Mouse (Mus musculus) bone marrow macrophage, adult 2 months (primary cell): Measurements from ENCODE around the gene P4hb. TPM values are rescaled to one million over a fixed set of nuclear protein-coding genes. Genes with fewer than 3 reads are reported as not detected.
"Not testable (repeated sequence)": the region's sequence is repeated elsewhere in the genome, so short reads cannot be mapped to it uniquely, and the experiment has no call there.

ENCODE experiments used
- H3K27ac ChIP-seq: 2 replicates; pipeline ENCODE4 v1.5.1; 2012; ENCODE audit warnings: low read depth, low read length; ENCODE audit not compliant: insufficient read depth
- H3K4me1 ChIP-seq: 2 replicates; pipeline ENCODE4 v1.6.1; 2012; ENCODE audit warnings: low read length; ENCODE audit not compliant: control insufficient read depth, insufficient read depth
- H3K4me3 ChIP-seq: 2 replicates; pipeline ENCODE4 v1.5.1; 2012; ENCODE audit warnings: mild to moderate bottlenecking, low read length, moderate library complexity; ENCODE audit not compliant: insufficient read depth
- CTCF ChIP-seq: IDR thresholded peaks from 2 replicates; pipeline ENCODE4 v1.5.1; 2012; ENCODE audit warnings: low read depth, mild to moderate bottlenecking, low read length, moderate library complexity
- POLR2A ChIP-seq: IDR thresholded peaks from 2 replicates; pipeline ENCODE4 v1.6.1; 2012; ENCODE audit warnings: mild to moderate bottlenecking, low read depth, low read length, borderline replicate concordance
- polyA plus RNA-seq: library from polyadenylated mRNA; stranded (reverse); fragments of >200 nt; gene quantifications from 2 replicates; pipeline ENCODE4 v1.2.4, GENCODE M21; 2012; ENCODE audit not compliant: missing spikeins, insufficient read depth, insufficient read length

Gene P4hb
- polyA plus RNA-seq, 1 experiment, result 334 TPM

- peak overlapping the region; percentile 69 for H3K4me3 ChIP-seq
- peak overlapping the region; percentile 78 for H3K27ac ChIP-seq
- TF ChIP-seq CTCF (no peak), POLR2A (no peak)
- peaks cover 23% of the 10 kb centered on the region for H3K4me1 ChIP-seq
Observed at GRCm38 (mm10) chr11:120598990-120599549, 26.0 kb upstream of the P4hb start.

DNA sequence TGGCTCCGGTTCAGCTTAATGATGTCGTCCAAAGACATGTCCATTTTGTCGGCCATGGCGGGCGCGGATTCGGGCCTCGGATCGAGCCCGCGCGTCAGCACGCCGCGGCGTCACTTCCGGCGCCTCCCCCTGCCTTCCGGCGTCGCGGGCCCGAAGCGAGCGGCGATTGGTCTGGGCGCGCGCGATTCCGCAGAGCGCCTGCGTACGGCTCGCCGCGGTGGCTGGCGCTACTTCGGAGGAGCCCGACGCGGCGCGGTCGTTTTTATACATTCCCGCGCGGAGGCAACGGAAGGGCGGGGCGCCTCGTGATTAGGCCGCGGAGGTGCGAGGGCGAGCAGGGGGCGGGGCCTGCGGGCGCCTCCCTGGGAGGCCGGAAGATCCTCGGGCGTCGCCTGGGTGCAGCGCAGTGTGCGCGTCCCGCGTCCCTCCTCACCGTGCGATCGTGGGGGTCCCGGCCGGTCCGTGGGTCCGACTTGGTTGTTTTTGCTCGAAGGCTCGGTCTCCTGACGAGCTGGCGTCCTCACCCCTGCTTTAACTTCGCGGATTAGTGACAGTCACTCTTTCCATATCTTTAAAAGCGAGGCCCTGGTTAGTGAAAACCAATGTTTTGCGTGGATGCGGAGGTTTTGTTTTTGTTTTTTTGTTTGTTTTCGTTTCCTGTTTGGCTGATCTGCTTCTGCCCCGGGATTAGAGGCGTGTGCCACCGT is 25.4 kb upstream of the P4hb start, which contains the start of the genes Alyref and Anapc11:
Gene Alyref (minus strand): TSS at position 83 of the 707 bp plus-strand sequence.
Gene Anapc11 (plus strand): TSS at position 139 of the 707 bp plus-strand sequence.
- Histone ChIP-seq H3K27ac (peak within 1 kb of the TSS; percentile 78), H3K4me3 (peak within 1 kb of the TSS; percentile 98), H3K4me1 (peaks cover 23% of the 10 kb centered on the region)
- TF ChIP-seq POLR2A, result peak; percentile 44; the same call in 1 of the 2 replicates
- TF ChIP-seq CTCF, result no peak

DNA sequence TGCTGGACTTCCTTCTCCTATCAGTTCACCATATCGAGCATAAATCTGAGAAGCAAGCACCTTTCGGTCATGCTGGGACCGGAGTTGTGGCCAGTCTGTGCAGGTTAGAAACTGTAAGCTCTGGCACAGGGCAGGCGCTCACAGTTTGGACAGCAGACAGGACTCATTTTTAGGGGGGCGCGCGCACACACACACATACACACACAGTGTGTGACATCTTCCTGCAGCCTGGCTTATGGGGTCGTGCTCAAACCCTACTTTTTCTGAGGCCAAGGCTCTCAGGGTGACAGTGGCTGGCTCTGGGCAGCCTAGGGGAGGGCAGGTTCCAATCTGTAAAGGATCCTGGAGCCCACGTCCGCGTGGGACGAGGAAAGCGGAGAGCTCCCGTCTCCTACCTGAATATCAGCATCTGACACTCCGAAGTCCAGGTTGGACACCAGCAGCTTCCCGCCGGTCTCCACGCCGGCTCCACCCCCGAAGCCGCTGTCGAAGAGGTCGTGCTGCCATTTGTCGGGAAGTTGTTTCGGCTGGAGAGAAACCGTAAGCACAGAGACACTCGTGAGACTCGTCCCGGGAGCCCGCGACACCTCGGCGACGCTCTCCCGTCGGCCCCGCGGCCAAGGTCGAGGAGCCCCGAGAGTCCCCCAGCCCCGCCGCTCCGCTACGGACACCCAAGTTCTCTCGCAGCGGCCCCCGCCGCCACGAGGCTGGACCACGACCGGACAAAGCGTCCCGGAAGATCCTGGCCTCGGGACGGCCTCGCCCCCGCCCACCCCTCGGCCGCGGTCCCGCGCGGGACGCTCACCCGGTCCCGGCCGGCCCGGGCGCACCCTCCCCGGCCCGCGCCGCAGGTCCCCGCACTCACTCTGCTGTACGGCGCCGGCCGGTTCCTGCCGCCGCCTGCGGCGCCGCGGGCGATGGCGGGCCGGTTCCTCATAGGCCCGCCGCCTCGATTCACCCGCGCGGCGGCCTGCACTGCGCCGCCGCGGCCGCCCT is 24.5 kb upstream of the P4hb start:
- Histone ChIP-seq H3K4me1 (peaks cover 23% of the 10 kb centered on the region), H3K4me3 (peak overlapping the region; percentile 98), H3K27ac (peak overlapping the region; percentile 54)
- TF ChIP-seq POLR2A (no peak), CTCF (no peak)

GRCm38 (mm10) chr11:120588531-120588930 is 15.5 kb upstream of the P4hb start:
- no peak overlapping the region for H3K27ac ChIP-seq
- no peak for TF ChIP-seq CTCF
- no peak for TF ChIP-seq POLR2A
- H3K4me3 ChIP-seq, result no peak overlapping the region
- no peaks in the 10 kb centered on the region for H3K4me1 ChIP-seq

GRCm38 (mm10) chr11:120583937-120584336 is 10.9 kb upstream of the P4hb start:
- Histone ChIP-seq H3K27ac (no peak overlapping the region), H3K4me3 (no peak overlapping the region), H3K4me1 (peaks cover 10% of the 10 kb centered on the region)
- TF ChIP-seq POLR2A, result no peak
- TF ChIP-seq CTCF, result no peak

- H3K4me3 ChIP-seq, result not testable (repeated sequence)
- peak overlapping the region; percentile 88; the same call in 1 of the 2 replicates for H3K27ac ChIP-seq
- peaks cover 12% of the 10 kb centered on the region for H3K4me1 ChIP-seq
Observed at GRCm38 (mm10) chr11:120582982-120583293, 9.9 kb upstream of the P4hb start.

- peak overlapping the region; percentile 88 for H3K27ac ChIP-seq
- peak overlapping the region; percentile 87 for H3K4me3 ChIP-seq
- H3K4me1 ChIP-seq, result peaks cover 14% of the 10 kb centered on the region
- TF ChIP-seq POLR2A, result no peak
- TF ChIP-seq CTCF, result no peak
Observed at GRCm38 (mm10) chr11:120582268-120582981, 9.4 kb upstream of the P4hb start.

GRCm38 (mm10) chr11:120581490-120582267 is 8.6 kb upstream of the P4hb start, which contains the start of gene Arhgdia:
TSS of gene Arhgdia (minus strand) at chr11:120581624.
- TF ChIP-seq CTCF (no peak), POLR2A (no peak)
- Histone ChIP-seq H3K4me1 (peaks cover 14% of the 10 kb centered on the region), H3K27ac (peak within 1 kb of the TSS; percentile 88), H3K4me3 (peak within 1 kb of the TSS; percentile 87)

- Histone ChIP-seq H3K4me3 (peak overlapping the region; percentile 87), H3K4me1 (peaks cover 17% of the 10 kb centered on the region), H3K27ac (peak overlapping the region; percentile 88)
- TF ChIP-seq CTCF (no peak), POLR2A (no peak)
Observed at GRCm38 (mm10) chr11:120580871-120581331, 7.8 kb upstream of the P4hb start.
